Mouse (Mus musculus) brain, embryonic 18.5 days (tissue): Measurements from ENCODE around the gene Lrtm2.
A peak's percentile ranks its signal among the peaks of the same experiment; 100 is the strongest.

Experiments
- DNase-seq: peaks from one replicate; pipeline ENCODE4 v3.0.0-alpha.2; 2012; ENCODE audit warnings: low read depth, low spot score

Lrtm2 gene

DNA sequence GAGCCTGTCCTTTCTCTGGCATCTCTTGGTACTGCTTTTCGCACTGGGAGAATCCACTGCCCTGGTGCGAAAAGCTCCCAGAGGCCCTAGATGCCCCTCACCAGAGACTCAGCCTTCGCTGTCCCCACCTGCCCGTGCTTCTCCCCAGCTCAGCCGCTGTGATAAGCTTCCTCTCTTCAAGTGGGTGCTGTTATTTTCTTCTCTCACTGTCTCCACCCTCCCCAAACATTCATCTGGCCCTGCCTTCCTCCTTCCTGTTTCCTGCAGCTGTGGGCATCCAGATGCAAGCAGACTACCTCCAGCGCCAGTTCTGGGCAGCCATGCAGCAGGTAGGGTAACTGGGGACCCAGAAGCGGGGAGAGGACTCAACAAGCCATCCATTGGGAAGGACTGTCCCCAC is 5.6 kb upstream of the Lrtm2 start:
- no peak for DNase-seq

DNA sequence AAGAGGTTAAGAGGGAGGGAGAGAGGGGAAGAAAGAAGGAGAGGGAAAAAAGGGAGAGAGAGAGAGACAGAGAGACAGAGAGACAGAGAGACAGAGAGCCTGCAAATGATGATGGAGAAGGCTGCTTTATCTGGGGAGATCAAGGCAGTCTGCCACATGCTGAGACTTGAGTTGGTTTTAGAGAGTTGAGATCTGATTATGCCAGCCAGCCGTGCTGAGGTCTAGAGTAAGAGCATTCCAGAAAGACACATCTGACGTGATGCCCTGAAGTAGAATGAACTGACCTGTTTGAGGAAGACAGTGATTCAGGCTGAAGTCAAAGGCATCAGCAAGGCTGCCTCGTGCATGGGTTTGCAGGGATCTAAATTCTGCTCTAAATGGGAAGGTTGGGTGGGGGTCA is 3.3 kb upstream of the Lrtm2 start:
- no peak for DNase-seq

DNA sequence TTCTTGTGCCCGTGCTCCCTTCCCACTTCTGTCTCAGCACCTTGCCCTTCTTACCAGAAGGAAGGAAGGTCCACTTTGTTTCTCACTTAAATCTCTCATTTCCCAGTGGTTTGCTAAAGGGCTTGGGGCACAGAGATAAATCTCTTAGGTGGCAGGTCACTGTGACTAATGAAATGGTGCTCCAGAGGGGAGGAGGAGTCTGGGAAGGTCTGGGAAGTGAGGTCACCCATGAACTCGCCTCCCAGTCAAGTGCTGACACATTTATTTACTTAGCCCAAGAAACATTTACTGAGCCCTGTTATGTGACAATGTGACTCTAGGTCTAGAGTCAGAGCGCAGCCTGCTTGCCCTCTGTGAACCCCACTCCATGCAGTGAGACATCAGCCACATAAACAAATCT is 2.6 kb upstream of the Lrtm2 start:
- no peak for DNase-seq

DNA sequence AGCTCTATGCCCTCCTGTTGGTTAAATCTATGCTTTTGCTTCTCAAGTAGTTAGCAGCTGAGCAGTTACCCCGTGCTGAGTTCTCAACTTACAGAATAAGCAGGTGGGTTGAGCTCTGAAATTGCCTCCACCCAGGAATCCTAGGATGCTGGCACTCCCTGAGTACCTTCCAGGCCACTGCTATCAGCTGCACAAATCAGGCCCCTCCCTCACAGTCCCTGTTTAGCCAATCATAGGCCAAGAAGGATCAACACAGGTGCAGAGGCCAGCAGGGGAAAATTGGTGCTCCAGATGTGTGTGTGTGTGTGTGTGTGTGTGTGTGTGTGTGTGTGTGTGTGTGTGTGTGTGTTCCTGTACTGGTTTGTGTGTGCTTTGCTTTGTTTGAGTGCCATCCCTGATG is 1.5 kb upstream of the Lrtm2 start:
- no peak for DNase-seq

DNA sequence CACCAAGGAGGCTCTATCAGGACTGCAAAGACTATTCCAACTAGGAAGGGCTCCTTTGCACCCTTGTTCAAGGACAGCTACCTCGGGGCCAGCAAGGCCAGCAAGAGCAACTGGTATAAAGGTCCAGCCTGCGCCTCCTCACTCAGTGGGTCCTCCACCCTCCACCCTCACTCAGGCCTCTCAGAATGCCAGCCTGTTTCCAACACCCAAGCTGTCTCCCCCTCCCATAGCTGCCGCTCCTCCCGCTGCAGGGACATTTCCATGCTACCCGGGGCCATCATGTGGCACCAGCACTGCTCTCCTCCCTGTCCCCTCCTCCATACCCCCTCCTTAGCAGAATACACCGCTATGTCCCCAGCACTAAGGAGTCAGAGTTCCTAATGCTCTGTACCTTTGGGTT is 630 bp downstream of the Lrtm2 start:
- DNase-seq: no peak

DNA sequence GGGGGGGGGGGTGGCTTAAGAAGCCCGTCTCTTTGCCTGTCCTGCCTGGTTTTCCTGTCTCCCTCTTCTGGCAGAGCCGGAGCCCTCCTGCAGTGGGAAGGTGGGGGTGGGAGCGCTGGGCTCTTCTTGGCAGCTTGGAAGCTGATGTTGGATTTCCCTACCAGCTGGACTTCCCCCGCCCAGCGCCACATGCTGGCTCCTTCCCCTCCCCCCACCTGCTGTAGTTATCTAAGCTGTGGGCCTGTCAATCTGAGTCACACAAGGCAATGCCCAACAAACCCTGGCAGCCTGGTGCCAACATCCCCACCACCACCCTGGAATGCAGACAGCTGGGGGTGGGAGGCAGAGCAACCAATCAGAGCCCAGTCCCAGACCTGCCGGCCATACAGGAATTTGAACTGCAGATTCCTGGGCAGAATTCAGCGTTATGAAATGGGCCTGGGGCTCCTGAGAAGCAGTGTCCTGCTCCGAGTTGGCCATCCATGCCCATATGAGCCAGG is 1.3 kb downstream of the Lrtm2 start:
- DNase-seq: peak; percentile 73

DNA sequence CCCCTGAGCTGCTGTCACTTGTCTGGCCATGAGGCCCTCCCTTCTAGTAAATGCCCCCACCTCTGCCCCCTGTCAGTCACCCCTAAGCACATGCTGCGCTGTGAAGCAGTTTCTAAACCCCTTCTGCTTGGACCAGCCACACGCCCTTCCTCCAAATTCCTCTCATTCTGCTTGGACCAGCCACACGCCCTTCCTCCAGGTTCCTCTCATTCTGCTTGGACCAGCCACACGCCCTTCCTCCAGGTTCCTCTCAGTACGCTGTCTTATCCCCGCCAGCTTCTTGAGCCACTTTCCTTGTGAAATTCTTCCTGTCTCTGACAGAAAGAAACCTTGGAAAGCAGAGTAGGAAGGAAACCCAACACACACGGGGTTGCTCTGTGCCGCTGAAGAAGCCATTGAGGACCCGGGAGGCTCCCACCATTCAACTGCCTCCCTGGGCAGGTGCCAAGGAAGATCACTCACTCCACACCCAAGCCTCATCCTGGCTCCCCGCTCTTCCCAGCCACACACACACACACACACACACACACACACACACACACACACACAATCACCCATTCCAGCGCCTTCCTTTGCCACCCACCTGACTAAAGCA is 1.9 kb downstream of the Lrtm2 start:
- no peak for DNase-seq

DNA sequence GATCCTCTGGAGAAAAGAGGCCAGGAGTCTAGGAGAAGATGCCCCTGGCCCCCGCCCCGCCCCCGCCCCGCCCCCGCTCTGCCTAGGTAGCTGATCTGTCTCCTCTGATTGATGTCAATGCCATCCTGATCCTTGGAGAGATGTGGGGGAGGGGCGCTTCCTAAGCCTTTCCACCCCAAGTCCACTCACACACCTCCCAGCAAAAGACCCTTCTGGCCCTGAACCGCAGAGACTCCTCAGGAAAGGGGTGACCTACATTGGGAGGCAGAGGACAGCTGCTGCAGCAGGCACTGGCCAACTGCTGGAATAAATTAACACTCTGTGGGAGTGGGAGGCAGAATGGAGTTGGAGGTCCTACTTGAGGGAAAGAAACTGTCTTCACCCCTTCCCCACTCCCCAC is 4.0 kb downstream of the Lrtm2 start:
- no peak for DNase-seq

DNA sequence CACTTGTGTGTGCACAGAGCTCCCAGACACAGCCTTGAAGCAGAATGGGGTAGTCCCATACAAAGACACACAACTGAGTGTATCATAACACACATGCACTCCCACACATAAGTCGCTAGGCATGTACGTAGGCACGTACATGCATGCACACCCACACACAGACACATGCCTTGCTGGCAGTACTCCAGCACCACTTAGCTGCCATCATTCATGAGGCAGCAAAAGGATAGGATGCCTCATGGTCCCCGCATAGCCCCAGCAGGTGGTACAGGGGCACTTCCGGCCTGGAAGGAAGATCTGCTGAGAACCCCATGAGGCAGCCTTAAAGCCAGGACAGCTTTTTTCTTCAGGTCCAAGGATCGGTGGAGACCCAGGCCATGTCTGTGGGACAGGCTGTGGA is 4.6 kb downstream of the Lrtm2 start:
- no peak for DNase-seq

DNA sequence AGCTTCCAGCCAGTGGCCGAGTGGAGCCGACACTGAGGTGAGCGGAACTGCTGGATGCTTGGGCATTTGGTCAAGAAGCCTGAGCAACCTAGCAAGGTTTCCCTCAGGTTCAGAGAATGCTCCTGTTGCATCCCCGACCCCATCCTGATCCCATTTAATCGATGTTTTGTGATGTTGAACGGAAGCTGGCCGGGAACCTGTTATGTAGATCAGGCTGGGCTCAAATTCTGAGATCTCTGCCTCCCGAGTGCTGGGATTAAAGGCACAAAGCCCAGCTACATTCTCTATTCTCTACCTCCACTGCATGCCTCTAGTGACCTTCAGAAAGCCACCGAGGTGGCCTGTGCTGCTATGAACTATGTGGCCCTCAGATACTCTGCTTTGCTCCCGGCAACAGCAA is 5.8 kb downstream of the Lrtm2 start:
- no peak for DNase-seq

DNA sequence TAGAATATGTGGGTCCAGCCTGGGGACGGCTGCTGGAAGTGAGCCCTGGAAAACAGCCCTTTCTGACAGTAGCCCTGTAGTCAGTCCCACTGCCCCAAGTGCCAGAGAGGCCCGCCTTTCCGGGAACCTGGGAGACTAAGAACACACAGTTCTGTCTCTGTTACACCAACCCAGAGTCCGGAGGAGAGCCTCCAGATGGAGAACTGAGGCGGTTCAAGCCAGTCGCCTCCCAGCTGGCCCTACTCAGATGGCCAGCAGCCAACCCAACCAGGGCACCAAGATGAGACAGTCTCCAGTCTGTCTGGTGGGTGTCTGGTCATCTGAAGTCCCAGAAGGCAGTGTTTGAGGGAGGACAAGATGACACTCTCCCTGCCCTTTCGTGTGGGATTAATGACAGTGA is 8.8 kb downstream of the Lrtm2 start:
- no peak for DNase-seq

DNA sequence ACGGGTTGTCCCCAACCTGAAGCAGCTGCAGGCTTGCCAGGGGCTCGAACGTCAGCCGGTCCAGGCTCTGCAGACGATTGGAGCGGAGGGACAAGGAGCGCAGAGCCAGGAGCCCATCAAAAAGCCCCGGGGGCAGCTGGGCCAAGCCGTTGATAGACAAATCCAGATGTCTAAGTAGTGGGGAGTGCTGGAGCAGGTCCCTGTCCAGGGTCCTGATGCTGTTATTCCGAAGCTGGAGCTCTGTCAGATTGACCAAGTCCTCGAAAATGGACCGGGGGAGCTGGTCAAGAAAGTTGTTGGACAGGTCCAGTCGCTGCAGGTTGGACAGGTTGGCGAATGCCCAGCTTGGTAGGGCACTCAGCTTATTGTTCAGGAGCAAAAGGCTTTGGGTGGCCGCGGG is 10.1 kb downstream of the Lrtm2 start:
- DNase-seq: no peak

DNA sequence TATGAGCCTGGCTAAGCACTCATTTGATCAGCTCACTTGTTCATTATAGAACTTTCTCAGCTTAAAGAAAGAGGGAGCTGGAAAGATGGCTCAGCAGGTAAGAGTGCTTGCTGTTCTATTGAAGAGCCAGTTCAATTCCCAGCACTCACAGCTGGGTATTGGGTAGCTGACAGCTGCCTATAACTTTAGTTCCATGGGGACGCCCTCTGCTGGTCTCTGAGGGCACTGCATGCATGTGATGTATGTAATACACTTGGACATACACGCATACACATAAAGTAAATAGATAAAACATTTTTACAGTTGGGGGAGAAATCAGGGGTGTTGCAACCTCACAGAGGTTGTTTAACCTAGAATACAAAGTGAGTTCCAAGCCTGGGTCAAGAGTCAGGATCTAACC is 11.2 kb downstream of the Lrtm2 start:
- no peak for DNase-seq

DNA sequence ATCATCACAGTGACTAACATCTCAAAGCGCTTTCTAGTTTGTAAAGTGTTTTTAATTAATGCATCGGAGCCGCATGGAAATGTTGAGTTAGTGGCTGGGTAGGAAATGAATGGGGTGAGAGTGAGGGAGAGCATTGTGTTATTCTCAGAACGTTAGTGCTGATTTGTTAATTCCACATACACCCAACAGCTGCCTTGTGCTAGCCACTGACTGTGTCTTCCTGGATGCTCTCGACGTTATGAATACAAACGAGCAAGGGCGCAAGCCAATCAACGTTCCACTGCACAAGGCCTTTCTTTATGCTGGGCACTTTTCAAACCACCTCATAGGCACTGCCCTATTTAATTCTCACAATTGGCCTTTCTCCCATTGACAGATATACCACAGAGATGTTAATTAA is 11.8 kb downstream of the Lrtm2 start:
- DNase-seq: no peak

DNA sequence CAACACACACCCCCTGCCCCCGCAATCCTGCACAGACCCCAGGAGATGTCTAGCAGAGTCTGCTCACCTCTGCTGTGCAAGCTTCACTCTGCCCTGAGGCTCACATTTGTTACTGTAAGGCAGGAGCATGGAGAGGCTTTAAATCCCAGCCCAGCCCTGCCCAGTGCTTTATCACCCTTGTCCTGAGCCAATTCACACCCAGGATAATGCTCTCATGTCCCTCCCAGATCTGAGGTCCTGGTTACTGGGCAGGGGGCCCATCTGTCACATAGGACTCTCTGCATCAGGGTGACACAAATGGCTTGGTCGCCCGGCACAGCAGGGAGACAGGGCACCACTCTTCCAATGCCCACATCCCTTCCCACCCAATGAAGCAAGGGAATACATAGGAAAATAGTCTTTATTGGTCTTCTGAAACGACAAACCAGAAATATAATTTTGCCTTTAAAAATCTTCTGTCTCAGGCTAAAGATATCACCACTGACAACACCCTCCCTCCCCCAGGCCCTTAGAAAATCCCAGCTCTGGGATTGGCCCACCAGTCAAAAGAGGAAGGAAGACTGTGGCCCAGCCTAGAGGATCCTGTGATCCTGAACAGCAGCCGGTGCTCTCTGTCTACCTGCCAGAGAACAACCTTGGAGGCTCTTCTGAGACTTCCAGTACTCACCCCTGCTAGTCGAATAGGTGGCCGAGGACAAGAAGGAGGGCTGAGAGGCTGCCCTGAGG is 15.7 kb downstream of the Lrtm2 start:
- no peak for DNase-seq

DNA sequence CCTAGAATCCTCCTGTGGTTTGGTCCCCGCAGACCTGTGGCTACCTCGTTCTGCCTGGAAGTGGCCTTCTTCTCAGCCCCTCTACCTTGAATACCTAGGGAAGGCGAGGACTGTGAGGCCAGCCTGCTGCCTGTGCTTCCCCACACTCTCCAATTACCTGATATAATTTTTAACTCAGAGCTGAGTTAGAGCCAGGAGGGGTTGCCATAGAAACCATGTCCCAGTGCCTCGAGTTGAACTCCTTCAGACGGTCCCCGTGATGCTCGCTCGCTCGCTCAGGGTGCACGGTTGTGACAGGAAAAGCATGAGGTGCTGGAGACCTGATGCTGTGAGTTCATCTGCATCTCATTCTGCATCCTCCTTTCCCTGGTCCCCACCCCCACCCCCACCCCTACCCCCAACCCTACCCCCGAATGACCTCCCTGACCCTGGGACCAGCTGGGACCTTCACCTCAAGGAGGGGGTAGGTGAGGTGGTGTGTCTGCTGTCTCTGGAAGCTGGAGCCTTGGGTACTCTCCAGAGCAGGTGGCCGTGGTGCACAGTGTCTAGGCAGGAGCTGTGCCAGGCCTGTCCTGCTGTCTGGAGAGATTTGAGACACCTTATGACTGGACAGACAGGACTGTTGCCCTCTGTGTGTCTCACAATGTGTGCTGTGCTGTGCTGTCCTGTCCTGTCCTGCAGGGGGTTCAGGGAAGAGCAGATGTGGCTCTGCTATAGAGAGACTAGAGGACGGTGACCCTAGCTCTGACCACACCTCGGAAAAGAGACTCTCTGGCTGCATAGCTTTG is 16.8 kb downstream of the Lrtm2 start:
- no peak for DNase-seq

DNA sequence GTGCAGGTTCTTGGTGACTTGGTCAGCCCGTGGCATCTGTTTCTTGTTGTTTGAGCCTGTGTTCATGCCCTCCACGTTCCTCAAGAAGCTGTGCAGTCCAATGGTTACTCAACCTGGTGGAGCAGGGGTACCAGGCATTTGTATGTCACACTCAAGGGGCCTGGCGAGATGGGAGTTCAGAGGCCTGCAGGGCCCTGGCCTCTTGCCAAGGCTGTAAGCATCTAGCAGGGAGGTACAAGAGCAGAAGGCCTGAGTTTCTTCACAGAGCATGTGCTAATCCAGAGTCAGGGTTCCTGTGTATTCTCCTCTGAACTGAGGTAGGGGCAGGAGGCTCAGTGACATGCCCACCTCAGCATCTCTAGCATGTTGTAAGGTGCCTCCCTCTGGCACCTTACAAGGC is 17.5 kb downstream of the Lrtm2 start:
- DNase-seq: no peak

DNA sequence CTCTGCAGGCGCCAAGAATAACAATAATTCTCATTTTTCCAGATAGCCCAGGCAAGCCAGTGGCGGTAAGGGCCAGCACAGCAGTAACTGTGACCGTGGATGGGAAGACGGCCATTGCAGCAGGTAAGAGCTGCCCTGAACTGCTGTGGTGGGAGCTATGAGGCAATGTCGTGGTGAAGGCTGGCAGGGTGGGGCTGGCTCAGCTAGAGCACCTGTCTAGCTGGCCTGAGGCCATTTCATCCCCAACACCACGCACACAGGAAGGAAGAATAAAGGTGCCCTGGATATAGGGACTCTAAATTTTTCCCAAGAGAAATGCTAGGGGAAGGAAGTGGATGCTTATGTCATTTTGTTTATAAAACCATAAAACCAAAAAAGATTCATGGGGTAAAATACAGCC is 18.2 kb downstream of the Lrtm2 start:
- no peak for DNase-seq

DNA sequence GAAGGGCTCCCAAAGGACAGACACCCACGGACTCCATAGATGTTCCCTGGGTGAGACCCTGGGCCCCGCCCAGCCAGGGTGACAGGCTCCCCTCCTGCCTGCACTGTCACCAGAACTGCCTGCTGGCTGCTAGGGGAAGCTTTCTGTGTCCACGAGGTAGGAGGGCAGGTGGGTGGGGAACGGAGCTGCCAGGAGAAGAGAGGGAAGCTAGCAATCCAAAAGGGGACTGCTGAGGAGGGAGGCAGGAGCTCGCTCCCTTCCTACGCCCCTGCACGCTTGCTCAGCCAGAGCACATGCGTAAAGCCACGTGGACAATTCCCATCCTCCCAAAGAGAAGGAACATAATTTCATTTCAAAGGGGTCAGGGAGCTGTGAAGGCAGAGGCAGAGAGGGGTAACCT is 20.4 kb downstream of the Lrtm2 start:
- no peak for DNase-seq

DNA sequence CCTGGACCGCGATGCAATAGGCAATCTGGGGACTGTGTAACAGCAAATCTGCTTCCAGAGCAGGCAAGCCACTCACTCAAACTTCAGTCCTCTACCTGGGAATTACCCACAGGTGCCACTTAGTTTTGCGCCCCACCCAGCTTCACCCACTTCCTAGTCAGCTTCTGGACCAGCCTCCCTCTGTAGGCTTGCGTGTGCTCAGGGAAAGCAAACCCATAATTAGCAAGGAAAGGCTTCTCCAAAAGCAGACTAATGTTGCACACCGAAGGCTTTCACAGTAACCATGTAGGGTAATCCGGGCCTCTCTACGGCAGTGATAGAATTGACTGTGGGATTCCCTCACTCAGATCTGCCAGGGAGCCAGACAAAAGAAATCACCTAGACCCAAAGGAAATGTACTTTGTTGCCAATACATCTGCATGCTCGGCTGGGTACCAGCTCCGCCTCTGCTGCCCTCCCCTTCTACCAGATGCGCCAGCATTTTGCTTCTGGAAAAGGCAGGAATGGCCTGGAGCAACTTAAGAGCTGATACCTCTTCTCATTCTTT is 22.6 kb downstream of the Lrtm2 start:
- no peak for DNase-seq

DNA sequence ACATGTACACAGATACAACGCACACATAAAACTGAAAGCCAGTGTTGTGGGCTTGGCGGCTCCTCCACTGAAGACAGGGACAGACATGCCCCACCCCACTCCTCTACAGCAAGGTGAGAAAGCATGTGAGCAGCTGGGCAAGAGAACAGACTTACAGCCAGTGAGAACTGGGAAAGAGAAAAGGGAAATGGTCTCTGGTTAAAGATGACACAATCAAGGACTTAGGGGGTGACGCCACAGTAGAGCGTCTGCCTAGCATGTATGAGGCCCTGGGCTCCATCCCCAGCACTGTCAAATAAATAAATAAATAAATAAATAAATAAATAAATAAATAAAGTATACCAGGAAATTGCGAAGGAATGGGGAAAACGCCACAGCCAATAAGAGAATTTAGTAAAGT is 27.2 kb downstream of the Lrtm2 start:
- DNase-seq: no peak

DNA sequence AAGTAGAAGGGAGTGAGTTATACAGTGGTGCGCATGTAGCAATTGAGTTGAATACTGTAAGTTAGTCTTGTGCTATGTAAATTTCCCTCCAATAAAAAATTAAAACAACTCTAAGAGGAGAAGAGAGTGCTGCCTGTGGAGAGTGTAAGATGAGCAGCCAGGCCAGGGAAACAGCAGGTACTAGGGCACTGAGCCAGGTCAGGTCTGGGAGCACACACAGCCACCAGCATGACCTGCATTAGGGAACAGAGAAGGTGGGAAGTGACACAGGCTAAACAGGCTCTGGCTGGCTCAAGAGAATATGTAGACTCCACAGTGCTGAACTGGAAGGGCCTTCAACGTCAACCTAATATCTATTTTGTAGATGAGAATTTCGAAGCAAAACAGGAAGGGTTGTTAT is 29.3 kb downstream of the Lrtm2 start:
- no peak for DNase-seq

DNA sequence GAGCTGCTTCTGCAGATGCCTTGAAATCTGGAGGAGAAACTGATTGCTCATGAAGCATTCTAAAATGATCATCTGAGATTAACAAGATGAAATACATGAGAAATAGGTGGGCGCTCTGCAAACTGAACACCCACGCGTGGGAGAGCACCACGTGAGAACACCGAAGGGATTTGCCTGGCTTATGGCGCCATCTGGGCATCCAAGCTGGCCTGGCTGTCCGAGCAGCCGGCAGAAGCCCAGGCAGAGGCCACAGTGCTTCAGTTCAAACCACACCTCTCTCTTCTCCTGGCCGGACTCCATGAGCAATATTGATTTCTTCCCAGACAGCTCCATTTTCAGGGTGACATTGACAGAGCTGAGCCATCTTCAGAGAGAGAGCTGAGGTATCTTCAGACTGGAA is 49.8 kb downstream of the Lrtm2 start:
- no peak for DNase-seq
